12 mouse cellular contexts compared by ENCODE assay signal in the genomic region with DNA sequence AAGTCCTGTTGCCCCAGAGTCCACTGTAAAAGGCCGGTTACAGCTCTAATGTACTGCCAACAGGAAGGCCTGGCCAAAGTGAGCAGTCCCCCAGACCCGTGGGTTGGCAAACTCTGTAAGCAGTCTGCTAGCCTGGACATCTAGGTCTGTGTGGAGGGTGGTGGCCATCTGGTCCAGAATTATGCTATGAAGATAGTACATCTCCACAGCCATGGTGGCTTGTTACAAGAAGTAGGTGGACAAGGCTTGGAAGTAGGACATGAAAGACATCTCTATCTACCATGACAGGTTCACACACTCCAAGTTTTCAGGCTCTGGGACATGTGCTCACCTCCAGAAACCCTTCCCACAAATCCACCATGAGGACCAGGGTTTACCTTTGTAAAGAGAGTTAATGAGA.
"Had no signal": no experiment of that assay in that cellular context is flagged by ENCODE, and none has a peak within 500 bp of the region (broad histone marks: within the 10 kb centered on the region; RNA-seq: fewer than 3 reads in every experiment).

No protein-coding gene starts in this region.

- H3K9me3 ChIP-seq: limb, embryonic 13.5 days; liver, embryonic 12.5 days; megakaryocyte, embryonic 14.5 days; midbrain, embryonic 12.5 days had no signal

- H3K27me3 ChIP-seq: megakaryocyte, embryonic 14.5 days had no signal

- H3K4me3 ChIP-seq: limb, embryonic 13.5 days; liver, embryonic 12.5 days; midbrain, embryonic 12.5 days had no signal

- H3K36me3 ChIP-seq: limb, embryonic 13.5 days; liver, embryonic 12.5 days; midbrain, embryonic 12.5 days had no signal

- DNase-seq: kidney, adult 18-20 months; left cerebral cortex, postnatal 4 days; lung, embryonic 14.5 days; lung, postnatal 10 days; right cerebral cortex, postnatal 25 days; thymus, postnatal 14 days had no signal

- H3K27ac ChIP-seq: limb, embryonic 13.5 days; liver, embryonic 12.5 days; macrophage; midbrain, embryonic 12.5 days; stomach, postnatal 0 days had no signal

- H3K9ac ChIP-seq: limb, embryonic 13.5 days; liver, embryonic 12.5 days; lung, embryonic 14.5 days; midbrain, embryonic 12.5 days had no signal
